Mouse (Mus musculus): ENCODE data around the gene Erbb3. TPM values are rescaled to one million over a fixed set of nuclear protein-coding genes. Genes with fewer than 3 reads are reported as not detected.

Gene Erbb3
- total and polyA plus RNA-seq, 3 experiments = 0.15 to 2.0 (median 0.49) TPM

- Histone ChIP-seq H3K4me3 (ENCODE audit: low read depth, low read length) (no peak overlapping the region), H3K27me3 (ENCODE audit: insufficient read depth, low read length) (no peaks in the 10 kb centered on the region), H3K4me1 (ENCODE audit: insufficient read depth, low read depth, low read length) (peaks cover 41% of the 10 kb centered on the region), H3K36me3 (replicated peaks) (peaks cover 53% of the 10 kb centered on the region), H3K9me3 (replicated peaks) (no peaks in the 10 kb centered on the region)
- ATAC-seq (ENCODE audit: extremely low read depth, insufficient number of reproducible peaks, low FRiP score, poor library complexity, severe bottlenecking) (no peak), DNase-seq (ENCODE audit: low spot score) (no peak)
- no peak for TF ChIP-seq CTCF (IDR thresholded peaks at IDR 0.05; ENCODE audit: low read depth, low read length)
- no peak for TF ChIP-seq GATA2 (IDR thresholded peaks at IDR 0.05; ENCODE audit: borderline replicate concordance, low read depth, low read length)
- TF ChIP-seq POLR2AphosphoS5 (IDR thresholded peaks at IDR 0.05; ENCODE audit: insufficient replicate concordance, low read depth, low read length) = no peak
- TF ChIP-seq TAL1 (conservative IDR thresholded peaks at IDR 0.05; ENCODE audit: low read depth, low read length) = no peak
- no peak for TF ChIP-seq GATA1 (IDR thresholded peaks at IDR 0.05; ENCODE audit: borderline replicate concordance, low read length)
Measured at GRCm38 (mm10) chr10:128543100-128543499, 46.4 kb downstream of the Erbb3 start.

GRCm38 (mm10) chr10:128538340-128538870, 51.0 kb downstream of the Erbb3 start:
- H3K9me3 ChIP-seq (replicated peaks) = 0 out of 2 replicates have a peak, but pooled peaks cover 2% of the 10 kb centered on the region
- ATAC-seq (ENCODE audit: extremely low read depth, insufficient number of reproducible peaks, low FRiP score, poor library complexity, severe bottlenecking) = no peak
- no peaks in the 10 kb centered on the region for H3K27me3 ChIP-seq (ENCODE audit: insufficient read depth, low read length)
- no peak for DNase-seq (ENCODE audit: low spot score)
- no peak overlapping the region for H3K4me3 ChIP-seq (ENCODE audit: low read depth, low read length)
- H3K36me3 ChIP-seq (replicated peaks) = peaks cover 24% of the 10 kb centered on the region
- H3K4me1 ChIP-seq (ENCODE audit: insufficient read depth, low read depth, low read length) = peaks cover 31% of the 10 kb centered on the region
- no peak for TF ChIP-seq CTCF (IDR thresholded peaks at IDR 0.05; ENCODE audit: low read depth, low read length)
- no peak for TF ChIP-seq POLR2AphosphoS5 (IDR thresholded peaks at IDR 0.05; ENCODE audit: insufficient replicate concordance, low read depth, low read length)
- no peak for TF ChIP-seq GATA2 (IDR thresholded peaks at IDR 0.05; ENCODE audit: borderline replicate concordance, low read depth, low read length)
- no peak for TF ChIP-seq TAL1 (conservative IDR thresholded peaks at IDR 0.05; ENCODE audit: low read depth, low read length)
- no peak for TF ChIP-seq GATA1 (IDR thresholded peaks at IDR 0.05; ENCODE audit: borderline replicate concordance, low read length)

- H3K4me3 ChIP-seq (ENCODE audit: low read depth, low read length) = peak overlapping the region; percentile 20; the same call in 1 of the 2 replicates
- H3K9me3 ChIP-seq (replicated peaks) = 0 out of 2 replicates have a peak, but pooled peaks cover 2% of the 10 kb centered on the region
- DNase-seq (ENCODE audit: low spot score) (peak; percentile 68), ATAC-seq (ENCODE audit: extremely low read depth, insufficient number of reproducible peaks, low FRiP score, poor library complexity, severe bottlenecking) (peak; percentile 83)
- TF ChIP-seq CTCF (IDR thresholded peaks at IDR 0.05; ENCODE audit: low read depth, low read length) = peak; percentile 71
- TF ChIP-seq GATA2 (IDR thresholded peaks at IDR 0.05; ENCODE audit: borderline replicate concordance, low read depth, low read length) = no peak
- TF ChIP-seq GATA1 (IDR thresholded peaks at IDR 0.05; ENCODE audit: borderline replicate concordance, low read length) = no peak
- no peak for TF ChIP-seq POLR2AphosphoS5 (IDR thresholded peaks at IDR 0.05; ENCODE audit: insufficient replicate concordance, low read depth, low read length)
- TF ChIP-seq TAL1 (conservative IDR thresholded peaks at IDR 0.05; ENCODE audit: low read depth, low read length) = no peak
- H3K27me3 ChIP-seq (ENCODE audit: insufficient read depth, low read length) = 0 out of 2 replicates have a peak, but pooled peaks cover 4% of the 10 kb centered on the region
- H3K36me3 ChIP-seq (replicated peaks) = peaks cover 6% of the 10 kb centered on the region
- peaks cover 26% of the 10 kb centered on the region for H3K4me1 ChIP-seq (ENCODE audit: insufficient read depth, low read depth, low read length)
Measured at GRCm38 (mm10) chr10:128536266-128536940, 53.0 kb downstream of the Erbb3 start.

- ATAC-seq (ENCODE audit: extremely low read depth, insufficient number of reproducible peaks, low FRiP score, poor library complexity, severe bottlenecking) = no peak
- no peaks in the 10 kb centered on the region for H3K36me3 ChIP-seq (replicated peaks)
- H3K4me3 ChIP-seq (ENCODE audit: low read depth, low read length) = no peak overlapping the region
- no peak for DNase-seq (ENCODE audit: low spot score)
- 0 out of 2 replicates have a peak, but pooled peaks cover 2% of the 10 kb centered on the region for H3K9me3 ChIP-seq (replicated peaks)
- peaks cover 26% of the 10 kb centered on the region for H3K4me1 ChIP-seq (ENCODE audit: insufficient read depth, low read depth, low read length)
- H3K27me3 ChIP-seq (ENCODE audit: insufficient read depth, low read length) = peaks cover 9% of the 10 kb centered on the region; the same call in 1 of the 2 replicates
- TF ChIP-seq GATA1 (IDR thresholded peaks at IDR 0.05; ENCODE audit: borderline replicate concordance, low read length) (no peak), GATA2 (IDR thresholded peaks at IDR 0.05; ENCODE audit: borderline replicate concordance, low read depth, low read length) (no peak), CTCF (IDR thresholded peaks at IDR 0.05; ENCODE audit: low read depth, low read length) (no peak), POLR2AphosphoS5 (IDR thresholded peaks at IDR 0.05; ENCODE audit: insufficient replicate concordance, low read depth, low read length) (no peak), TAL1 (conservative IDR thresholded peaks at IDR 0.05; ENCODE audit: low read depth, low read length) (no peak)
Measured at GRCm38 (mm10) chr10:128535624-128536265, 53.7 kb downstream of the Erbb3 start.

GRCm38 (mm10) chr10:128535206-128535605, 54.2 kb downstream of the Erbb3 start:
- H3K4me1 ChIP-seq (ENCODE audit: insufficient read depth, low read depth, low read length) = peaks cover 26% of the 10 kb centered on the region
- no peaks in the 10 kb centered on the region for H3K36me3 ChIP-seq (replicated peaks)
- DNase-seq (ENCODE audit: low spot score) (no peak), ATAC-seq (ENCODE audit: extremely low read depth, insufficient number of reproducible peaks, low FRiP score, poor library complexity, severe bottlenecking) (no peak)
- H3K4me3 ChIP-seq (ENCODE audit: low read depth, low read length) = no peak overlapping the region
- TF ChIP-seq POLR2AphosphoS5 (IDR thresholded peaks at IDR 0.05; ENCODE audit: insufficient replicate concordance, low read depth, low read length) = no peak
- no peak for TF ChIP-seq CTCF (IDR thresholded peaks at IDR 0.05; ENCODE audit: low read depth, low read length)
- no peak for TF ChIP-seq TAL1 (conservative IDR thresholded peaks at IDR 0.05; ENCODE audit: low read depth, low read length)
- TF ChIP-seq GATA1 (IDR thresholded peaks at IDR 0.05; ENCODE audit: borderline replicate concordance, low read length) = no peak
- no peak for TF ChIP-seq GATA2 (IDR thresholded peaks at IDR 0.05; ENCODE audit: borderline replicate concordance, low read depth, low read length)
- peaks cover 14% of the 10 kb centered on the region; the same call in 1 of the 2 replicates for H3K27me3 ChIP-seq (ENCODE audit: insufficient read depth, low read length)
- 0 out of 2 replicates have a peak, but pooled peaks cover 2% of the 10 kb centered on the region for H3K9me3 ChIP-seq (replicated peaks)
